Mouse (Mus musculus) retina, adult 2 months (tissue): ENCODE results near the gene Tpm3.

ENCODE experiments used
- DNase-seq: peaks from one replicate; pipeline ENCODE4 v3.0.0-alpha.2; 2012; ENCODE audit warnings: low read depth, low spot score

The Tpm3 gene

DNA sequence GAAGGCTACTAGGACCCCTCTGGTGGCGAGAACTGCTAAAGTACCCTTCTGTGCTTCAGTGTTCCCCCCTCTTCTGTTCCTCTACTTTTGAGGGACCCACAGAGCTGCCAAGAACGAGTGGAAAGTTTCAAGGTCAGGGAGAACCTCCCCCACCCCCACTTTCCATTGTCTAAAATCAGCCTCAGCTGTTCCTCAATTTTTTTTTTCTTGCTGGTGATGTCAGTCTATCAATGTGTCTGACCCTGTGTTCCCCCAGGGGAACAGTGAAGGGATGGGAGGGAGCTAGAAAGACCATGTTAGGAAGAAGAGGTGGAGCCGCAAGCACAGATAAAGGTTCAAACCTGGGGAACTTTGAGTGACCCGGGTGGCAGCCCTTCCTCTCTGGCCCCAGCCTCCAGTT, at the start of gene Tpm3:
TSS of gene Tpm3 (plus strand) at position 356 of the 400 bp plus-strand sequence.
- no peak for DNase-seq

GRCm38 (mm10) chr3:90034653-90035052, 37.8 kb upstream of the Tpm3 start:
- DNase-seq = no peak

DNA sequence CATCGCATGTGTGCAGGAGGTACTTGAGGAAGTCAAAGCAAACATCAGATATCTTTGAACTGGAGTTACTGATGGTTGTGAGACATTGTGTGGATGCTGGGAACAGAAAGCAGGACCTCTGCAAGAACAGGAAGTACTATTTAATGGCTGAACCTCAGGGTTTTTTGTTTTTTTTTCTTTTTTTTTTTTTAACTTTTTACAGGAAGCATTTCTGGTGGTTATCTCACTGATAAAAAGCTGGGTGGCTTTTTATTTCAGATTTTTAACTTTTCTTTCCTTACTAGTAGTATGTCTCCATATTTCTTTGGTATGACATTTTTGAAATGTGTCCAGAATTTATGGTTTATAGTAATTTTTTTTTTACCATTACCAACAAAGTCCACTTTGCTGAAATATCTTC, 36.2 kb upstream of the Tpm3 start:
- DNase-seq = no peak

DNA sequence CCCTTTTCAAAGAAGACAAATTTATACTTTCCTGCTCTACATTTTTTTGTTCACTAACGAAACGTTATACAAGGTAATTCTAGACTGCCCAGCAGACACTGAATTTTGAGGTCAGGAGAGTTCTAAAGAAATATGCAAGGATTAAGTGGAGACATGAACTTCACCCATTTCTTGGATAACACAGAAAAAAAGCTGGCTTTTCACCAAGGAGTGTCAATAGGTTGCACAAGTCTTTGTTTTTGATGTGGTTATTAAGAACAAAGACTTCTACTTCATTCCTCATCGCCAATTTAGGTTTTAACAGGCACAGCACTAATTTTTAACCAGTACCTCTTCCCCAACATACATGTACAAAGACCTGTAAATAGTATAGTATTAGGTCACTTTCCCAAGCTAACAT, 22.8 kb upstream of the Tpm3 start:
- DNase-seq = no peak

DNA sequence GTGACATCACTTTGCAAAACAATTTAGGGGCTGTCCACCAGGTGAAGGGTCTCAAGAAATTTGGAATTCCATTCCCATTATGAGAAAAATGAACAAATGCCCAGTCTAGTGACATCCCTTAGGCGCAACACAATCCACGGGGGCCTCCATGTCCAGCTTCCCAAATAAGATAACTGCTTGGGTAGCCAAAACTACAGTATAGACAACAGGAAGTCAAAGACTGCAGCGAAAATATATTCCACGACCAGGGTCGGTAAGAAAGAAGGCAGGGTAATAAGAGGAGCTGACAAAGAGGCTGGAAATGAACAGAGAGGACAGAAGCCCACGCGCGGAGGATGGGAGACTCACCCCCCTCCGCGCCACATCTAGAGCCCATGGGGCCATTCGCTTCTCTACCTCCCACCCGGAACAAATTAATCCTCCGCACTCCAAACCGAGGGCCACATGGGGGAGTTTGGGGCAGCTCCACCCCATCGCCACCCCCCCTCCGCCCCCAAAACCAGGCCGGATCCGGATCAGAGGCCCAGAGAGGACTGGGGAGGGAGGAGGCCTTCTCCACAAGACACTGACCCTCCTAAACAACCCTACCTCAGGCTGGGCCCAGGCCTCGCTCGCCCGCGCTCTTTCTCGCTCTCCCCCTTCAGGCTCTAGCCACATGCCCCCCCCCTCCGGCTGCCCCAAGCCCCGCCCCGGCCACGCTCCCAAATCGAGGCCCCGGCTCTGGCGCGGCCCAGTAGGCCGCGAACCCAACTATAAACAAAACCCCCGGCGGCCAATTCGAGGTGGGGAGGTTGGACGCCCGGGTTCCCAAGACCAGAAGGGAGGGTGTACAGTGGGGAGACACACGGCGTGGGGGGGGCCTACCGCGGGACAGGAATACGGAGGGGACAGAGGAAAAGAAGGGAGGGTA, 20.8 kb upstream of the Tpm3 start, which contains the start of gene 4933434E20Rik:
TSS of gene 4933434E20Rik (plus strand) at position 196 of the 910 bp plus-strand sequence.
- DNase-seq = peak; percentile 16

DNA sequence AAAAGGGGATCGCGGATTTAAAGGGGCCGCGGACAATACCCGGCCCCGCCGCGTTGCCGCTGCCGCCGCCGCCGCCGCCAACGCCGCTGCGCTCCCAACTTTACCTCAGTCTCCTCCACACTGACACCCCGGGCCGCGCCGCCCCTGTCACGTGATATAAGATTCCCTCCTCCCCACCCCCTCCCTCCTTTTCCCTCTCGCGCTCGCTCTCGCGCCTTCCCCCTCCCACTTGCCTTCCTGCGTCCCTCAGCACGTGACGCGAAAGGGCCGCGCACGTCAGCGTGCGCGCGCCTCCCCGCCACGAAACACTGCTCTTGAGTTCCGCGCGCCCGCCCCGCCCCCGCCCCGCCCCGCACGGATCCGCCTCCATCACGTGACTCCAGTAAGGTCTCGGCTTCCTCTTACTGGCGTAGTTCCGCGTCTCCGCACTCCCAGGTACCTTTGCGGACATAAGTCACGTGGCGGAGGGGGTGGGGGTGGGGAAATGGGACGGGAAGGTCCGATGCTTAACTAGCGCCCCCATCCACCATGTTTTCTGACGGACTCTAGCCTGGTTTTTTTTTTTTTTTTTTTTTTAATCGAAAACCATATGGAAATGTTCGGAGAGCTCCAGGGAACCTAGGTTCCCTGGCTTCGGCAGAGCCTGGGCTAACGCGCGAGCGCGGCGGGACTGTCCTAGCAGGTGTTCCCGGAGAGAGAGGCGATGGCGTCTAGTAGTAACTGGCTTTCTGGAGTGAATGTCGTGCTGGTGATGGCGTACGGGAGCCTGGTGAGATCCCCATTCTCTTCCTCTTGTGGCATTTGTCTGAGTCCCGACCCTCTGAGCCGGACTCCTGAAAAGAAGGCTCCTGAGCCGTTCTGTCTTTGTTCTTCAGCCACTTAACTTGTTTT, 19.9 kb upstream of the Tpm3 start, which contains the start of gene Ubap2l:
TSS of gene Ubap2l (minus strand) at position 278 of the 891 bp plus-strand sequence.
- peak; percentile 96 for DNase-seq

GRCm38 (mm10) chr3:90061549-90061948, 10.9 kb upstream of the Tpm3 start:
- DNase-seq = no peak

GRCm38 (mm10) chr3:90062539-90062938, 9.9 kb upstream of the Tpm3 start:
- no peak for DNase-seq

GRCm38 (mm10) chr3:90064383-90064782, 8.1 kb upstream of the Tpm3 start:
- DNase-seq = no peak

- no peak for DNase-seq
Measured at GRCm38 (mm10) chr3:90065553-90065952, 6.9 kb upstream of the Tpm3 start.

DNA sequence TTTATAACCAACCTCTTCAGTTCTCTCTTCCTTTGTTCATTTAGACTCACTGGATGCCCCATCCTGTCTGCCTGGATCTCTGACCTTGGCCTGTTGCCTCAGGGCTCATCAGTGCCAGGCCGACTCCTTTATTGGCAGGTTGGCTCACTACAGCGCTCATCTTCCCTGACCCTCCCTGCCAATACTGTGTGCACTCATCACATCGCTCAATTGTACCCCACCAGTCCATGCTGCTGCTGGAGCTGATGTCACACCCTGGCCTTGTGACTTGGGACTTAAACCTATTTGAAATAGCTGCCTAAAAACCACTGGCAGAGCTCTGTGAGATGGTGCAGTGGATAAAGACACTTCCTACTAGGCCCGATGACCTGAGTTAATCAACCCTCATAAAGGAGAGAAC, 4.6 kb upstream of the Tpm3 start:
- no peak for DNase-seq

DNA sequence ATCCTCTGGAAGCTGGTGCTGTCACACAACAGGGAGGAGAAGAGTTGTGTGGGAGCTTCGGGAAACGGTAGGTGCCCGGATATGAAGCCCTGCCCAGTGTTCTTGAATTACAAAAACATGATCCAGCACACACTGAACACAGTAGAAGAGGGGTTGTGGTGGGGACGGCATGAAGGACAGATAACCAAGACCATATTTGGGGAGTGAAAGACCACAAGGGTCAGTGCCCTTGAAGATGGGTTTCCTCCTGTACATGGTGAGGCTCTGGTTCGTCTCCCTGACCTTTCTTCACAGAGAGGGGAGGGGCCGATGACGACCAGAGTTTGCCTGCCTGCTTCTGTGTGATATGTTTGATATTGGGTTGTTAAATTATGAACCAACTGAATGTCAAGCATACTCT, 2.8 kb upstream of the Tpm3 start:
- no peak for DNase-seq

- peak; percentile 60 for DNase-seq
Measured at GRCm38 (mm10) chr3:90076921-90077716, 4.7 kb downstream of the Tpm3 start.

DNA sequence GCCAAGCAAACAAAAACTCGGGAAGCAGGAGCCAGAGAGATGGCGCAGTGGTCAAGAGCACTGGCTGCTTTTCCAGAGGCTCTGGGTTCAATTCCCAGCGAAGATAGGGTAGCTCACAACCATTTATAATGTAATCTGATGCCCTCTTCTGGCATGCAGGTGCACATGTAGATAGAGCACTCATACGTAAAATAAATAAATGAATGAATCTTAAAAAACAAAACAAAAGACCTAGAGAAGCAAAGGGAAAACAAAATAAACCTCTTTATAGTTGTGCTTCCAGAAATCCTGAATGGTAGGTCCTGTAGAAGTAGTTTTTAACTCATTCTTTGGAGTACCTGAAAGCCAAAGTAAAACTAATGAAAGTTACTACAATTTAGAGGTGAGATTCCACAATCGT, 5.8 kb downstream of the Tpm3 start:
- DNase-seq = no peak

DNA sequence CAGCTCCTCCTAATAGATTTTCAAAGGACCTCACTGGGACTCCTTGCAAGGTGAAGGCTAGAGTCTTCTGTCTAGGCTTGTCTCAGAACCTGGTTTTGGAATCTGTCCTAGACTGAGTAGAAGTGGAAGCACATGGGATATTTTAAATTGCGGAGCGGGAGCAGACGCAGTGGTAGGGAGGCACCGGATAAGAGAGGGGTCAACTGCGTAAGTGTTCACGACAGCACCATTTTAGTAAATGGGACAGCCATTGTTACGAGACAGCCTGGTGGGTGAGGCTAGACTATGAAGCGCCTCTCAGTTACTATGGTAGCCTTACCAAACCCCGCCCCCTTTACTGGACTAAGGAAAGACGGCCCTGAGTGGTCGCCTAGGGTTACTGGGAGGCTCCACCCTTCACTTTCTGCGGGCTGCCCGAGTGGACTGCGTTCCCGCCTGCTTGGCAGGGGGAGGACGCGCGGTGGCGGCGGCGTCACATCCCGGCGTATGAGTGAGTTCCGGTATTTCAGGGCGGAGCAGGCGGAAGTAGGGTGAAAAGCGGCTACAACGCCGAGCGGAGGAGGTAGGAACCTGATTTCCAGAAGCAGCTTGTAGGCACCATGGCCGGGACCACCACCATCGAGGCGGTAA, 6.8 kb downstream of the Tpm3 start:
- peak; percentile 61 for DNase-seq

GRCm38 (mm10) chr3:90079763-90080497, 7.5 kb downstream of the Tpm3 start:
- DNase-seq = no peak

DNA sequence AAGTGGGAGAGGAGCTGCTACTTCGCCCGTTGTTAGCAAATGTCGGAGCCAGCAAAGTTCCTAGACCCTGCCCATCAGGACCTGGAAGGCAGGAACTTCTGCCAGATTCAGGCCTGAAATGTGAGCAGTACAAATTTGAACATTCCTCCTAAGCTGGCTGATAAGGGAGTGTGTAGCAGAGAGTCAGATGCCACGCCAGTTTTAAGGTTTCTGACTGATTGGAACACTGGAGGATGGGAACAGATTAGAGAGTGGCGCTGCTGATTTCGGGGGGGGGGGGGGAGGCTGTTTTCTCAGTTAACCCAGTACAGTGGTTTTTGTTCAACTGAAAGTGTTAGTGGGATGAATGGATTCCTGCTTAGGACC, 8.0 kb downstream of the Tpm3 start:
- DNase-seq = no peak

GRCm38 (mm10) chr3:90081365-90082240, 9.2 kb downstream of the Tpm3 start:
- no peak for DNase-seq

- no peak for DNase-seq
Measured at GRCm38 (mm10) chr3:90083034-90083433, 10.6 kb downstream of the Tpm3 start.
